Mouse (Mus musculus) limb, embryonic 10.5 days (tissue): ENCODE measurements around the gene Gm21149. TPM values are rescaled to one million over a fixed set of nuclear protein-coding genes. Genes with fewer than 3 reads are reported as not detected.

Experiments used
- polyA plus RNA-seq: library from polyadenylated mRNA; unstranded; fragments of >200 nt; fragmentation: Nextera tagmentation; extraction: Ambion mirVana; gene quantifications from 2 replicates; pipeline ENCODE4 v1.2.1, GENCODE M21; 2016

The Gm21149 gene
- polyA plus RNA-seq, 1 experiment from 2014 or later = not detected

Other genes with a start within 250 kb of the Gm21149 start
- gene Gm21190, start 52.7 kb upstream of the Gm21149 start, polyA plus RNA-seq = not detected in 2 replicates
- gene Gm21083, start 100.8 kb upstream of the Gm21149 start, polyA plus RNA-seq = not detected in 2 replicates
- not detected in 2 replicates for gene Speer4d, start 142.5 kb upstream of the Gm21149 start, polyA plus RNA-seq
- gene 4930572O03Rik, start 180.5 kb upstream of the Gm21149 start, polyA plus RNA-seq = not detected in 2 replicates
- not detected in 2 replicates for gene Speer4c, start 237.7 kb upstream of the Gm21149 start, polyA plus RNA-seq